Mouse (Mus musculus) CH12F3 (cell line): ENCODE data around the gene Hmcn2.

Source experiments
- in situ Hi-C: fragments of 300-500 bp; cut with MboI; formaldehyde crosslinking; loops from 2 replicates; pipeline ENCODE4 v1.14.3; 2020; ENCODE audit warnings: low sequenced_read_pairs

Gene Hmcn2

GRCm38 (mm10) chr2:31304801-31305665 lies 9.2 kb upstream of the Hmcn2 start:
- in situ Hi-C loops, result no loop called here

GRCm38 (mm10) chr2:31305684-31306083 lies 8.5 kb upstream of the Hmcn2 start:
- in situ Hi-C loops, result no loop called here

DNA sequence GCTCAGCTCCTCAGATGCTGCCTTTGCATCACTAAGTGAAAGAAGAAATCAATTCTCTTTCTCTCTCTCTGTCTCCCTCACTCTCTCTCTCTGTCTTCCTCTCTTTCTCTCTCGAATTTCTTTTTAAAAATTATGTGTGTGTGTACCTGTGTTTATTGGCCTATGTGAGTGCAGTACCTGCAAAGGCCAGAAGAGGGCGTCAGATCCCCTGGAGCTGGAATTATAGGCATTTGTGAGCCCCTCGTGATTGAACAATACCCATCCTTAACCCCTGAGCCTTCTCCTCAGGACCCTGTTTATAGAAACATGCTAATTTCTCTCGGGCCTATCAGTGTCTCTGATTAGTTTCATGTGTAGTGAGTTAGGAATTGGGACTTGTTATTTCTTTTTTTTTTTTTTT lies 6.0 kb upstream of the Hmcn2 start:
- in situ Hi-C loops, result no loop called here

DNA sequence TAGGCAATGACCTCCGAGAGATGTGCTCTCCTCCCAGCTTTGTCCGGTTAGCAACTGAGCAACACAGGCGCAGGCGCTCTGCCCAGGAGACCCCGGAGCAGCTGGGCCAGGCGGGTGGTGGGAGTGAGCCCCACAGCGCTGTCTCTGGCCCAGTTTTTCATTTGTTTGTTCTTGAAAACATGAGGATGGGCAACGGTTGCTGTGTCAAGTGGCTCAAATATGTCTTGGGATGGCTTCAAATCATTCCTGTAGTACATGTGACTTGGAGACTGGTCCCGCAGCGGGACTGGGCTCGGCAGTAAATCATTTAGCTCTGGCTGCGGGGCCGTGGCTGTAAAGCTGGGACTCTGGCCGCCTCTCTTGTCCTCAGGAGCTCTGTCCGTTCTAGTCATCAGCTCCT lies 4.7 kb upstream of the Hmcn2 start:
- in situ Hi-C loops, result no loop called here

DNA sequence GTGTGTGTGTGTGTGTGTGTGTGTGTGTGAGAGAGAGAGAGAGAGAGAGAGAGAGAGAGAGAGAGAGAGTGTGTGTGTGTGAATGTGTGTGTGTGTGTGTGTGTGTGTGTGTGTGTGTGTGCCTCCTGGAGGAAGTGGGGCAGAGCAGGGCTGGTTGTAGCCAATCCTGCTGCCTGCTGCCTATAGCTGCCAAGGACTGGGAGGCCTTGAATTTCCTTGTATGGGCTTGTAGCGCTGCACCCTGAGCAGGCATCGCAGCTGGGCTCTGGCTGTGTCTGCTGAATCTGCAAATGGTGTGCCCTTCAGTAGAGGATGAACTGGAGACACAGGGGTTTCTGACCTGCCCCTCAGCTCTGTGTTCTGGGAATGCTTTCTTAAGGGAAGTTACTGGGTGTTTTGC lies 3.9 kb downstream of the Hmcn2 start:
- in situ Hi-C loops, result no loop called here

DNA sequence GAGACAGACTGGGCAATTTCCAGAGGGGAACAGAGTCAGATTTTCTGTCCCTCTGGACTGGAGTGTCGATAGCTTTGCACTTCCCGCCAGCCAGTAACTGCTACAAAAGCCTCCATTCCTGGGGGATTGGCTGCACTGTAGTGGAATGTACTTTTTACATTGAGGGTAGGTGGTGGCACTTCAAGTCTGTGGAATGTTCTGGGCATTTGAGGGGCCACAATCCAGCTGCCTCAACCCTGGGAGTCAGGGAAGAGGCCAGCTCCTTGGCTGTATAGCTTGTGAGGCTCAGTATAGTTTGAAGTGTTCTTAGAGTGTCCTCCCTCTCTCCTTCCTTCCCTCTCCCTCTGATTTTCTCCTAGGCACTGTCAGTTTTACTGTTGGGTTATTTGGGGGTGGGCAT lies 5.0 kb downstream of the Hmcn2 start:
- in situ Hi-C loops, result no loop called here

DNA sequence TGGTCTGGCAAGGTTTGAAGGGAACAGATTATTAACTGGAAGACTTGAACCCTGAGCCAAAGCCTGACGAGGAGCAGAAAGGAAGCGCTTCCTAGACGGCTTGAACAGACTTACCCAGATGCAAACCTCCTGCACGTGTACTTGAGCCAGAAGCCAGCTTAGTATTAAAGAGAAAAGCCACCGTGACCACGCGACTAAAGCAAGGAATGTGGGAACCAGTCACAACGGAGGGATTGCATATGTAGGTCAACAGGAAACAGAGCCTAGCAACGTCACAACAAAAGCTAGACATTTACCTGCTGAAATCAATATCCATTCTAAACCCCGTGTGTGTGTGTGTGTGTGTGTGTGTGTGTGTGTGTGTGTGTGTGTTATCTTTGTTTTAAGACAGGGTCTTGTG lies 13.0 kb downstream of the Hmcn2 start:
- in situ Hi-C loops, result no loop called here

GRCm38 (mm10) chr2:31337706-31338330 lies 23.6 kb downstream of the Hmcn2 start:
- in situ Hi-C loops, result no loop called here

- in situ Hi-C loops, result no loop called here
These were observed 25.6 kb downstream of the Hmcn2 start for GRCm38 (mm10) chr2:31339826-31340225.

DNA sequence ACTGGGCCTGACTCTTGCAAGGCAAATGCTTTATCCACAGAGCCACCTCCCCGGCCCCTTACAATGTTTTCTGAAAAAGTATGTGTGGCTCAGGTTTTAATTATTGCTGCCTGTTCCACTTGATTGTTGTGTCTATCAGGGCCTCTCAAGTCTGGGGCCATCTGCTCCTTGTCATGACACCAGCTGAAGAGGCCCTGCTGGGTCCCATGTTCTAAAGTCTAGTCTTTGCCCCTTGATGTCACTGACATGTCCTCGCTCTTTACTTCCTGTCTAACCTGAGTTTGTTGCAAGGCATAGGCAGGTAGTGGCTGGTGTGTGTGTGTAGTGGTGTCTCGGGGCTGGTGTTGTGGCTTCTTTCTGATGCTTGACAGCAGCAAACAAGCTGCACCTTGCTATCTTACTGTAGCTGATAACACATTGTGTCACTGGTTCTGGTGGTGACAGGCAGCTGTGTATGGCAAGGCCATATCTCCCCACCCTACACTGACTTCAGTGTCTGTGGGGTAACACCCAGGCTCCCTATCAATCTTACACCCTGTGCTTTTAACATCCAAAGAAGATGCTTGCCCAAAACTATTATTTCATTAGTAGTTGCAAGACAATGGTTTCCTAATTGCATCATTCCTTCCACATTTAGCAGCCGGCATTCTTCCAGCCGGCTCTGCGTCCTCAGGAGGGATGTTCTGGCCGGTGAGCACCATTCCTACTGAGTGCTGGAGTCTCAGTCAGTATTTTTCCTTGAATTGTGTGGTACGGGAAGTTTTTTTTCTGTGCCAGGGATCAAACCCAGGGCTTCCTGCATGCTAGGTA lies 27.7 kb downstream of the Hmcn2 start:
- in situ Hi-C loops, result no loop called here

DNA sequence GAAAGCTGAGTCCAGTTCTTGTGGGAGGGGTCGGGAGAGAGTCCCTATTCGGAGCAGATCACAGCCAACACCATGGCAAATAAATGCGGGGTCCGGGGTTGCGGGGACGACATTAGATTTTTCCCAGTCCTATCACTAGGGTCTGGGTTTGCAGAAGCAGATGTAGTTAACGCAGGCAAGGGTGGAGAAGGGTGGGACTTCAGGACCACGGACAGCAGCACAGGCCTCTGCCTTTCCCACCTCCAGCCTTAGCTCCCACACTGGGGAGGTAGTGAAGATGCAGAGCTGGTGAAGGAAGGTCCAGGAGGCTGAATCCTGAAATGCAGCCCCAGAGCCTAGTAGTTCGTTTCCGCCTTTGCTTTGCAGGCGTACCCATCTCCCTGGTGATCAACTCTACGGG lies 31.9 kb downstream of the Hmcn2 start:
- in situ Hi-C loops, result no loop called here

- in situ Hi-C loops, result no loop called here
These were observed 34.2 kb downstream of the Hmcn2 start for GRCm38 (mm10) chr2:31348373-31348772.

DNA sequence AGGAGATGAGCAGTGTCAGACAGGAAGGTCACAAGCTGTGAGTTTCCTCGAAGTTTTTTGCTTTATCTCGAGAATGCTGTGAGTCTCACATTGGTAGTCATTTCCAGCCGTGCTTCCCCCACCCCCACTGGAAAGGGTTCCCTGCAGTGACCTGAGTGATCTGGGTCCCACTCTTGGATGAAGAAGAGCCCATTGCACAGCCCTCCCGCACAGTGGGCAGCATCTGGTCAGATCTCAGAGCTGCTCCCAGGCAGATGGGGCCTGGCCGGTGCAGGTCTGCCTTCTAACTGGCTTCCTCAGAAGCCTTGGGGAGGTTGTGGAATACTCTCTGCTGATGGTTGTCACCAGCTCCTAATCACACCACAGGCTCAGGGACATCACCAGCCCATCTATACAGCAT lies 34.6 kb downstream of the Hmcn2 start:
- in situ Hi-C loops, result no loop called here

- in situ Hi-C loops, result no loop called here
These were observed 42.6 kb downstream of the Hmcn2 start for GRCm38 (mm10) chr2:31356771-31357170.

DNA sequence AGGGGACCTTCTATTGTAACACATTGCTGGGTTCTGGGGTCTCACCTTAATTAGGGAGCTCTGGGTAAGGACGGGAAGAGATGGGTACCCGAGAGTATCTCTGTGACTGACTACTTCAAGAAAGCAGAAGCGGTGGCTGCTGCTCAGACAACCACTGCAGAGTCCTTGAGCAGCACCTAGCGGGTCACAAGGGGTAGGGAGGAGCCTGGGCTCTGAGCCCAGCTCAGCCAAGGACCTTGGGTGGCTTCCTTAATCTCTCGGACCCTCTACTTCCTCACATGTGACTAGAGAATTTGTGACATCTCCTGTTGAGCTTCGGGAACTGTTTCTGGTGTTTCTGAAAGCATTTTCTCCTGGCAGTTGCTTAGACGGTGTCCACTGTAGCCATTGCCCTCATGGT lies 45.1 kb downstream of the Hmcn2 start:
- in situ Hi-C loops, result no loop called here

GRCm38 (mm10) chr2:31367186-31367585 lies 53.0 kb downstream of the Hmcn2 start:
- in situ Hi-C loops, result no loop called here

GRCm38 (mm10) chr2:31371396-31371795 lies 57.2 kb downstream of the Hmcn2 start:
- in situ Hi-C loops, result no loop called here

GRCm38 (mm10) chr2:31372186-31372585 lies 58.0 kb downstream of the Hmcn2 start:
- in situ Hi-C loops, result no loop called here

GRCm38 (mm10) chr2:31374415-31374814 lies 60.2 kb downstream of the Hmcn2 start:
- in situ Hi-C loops, result no loop called here

DNA sequence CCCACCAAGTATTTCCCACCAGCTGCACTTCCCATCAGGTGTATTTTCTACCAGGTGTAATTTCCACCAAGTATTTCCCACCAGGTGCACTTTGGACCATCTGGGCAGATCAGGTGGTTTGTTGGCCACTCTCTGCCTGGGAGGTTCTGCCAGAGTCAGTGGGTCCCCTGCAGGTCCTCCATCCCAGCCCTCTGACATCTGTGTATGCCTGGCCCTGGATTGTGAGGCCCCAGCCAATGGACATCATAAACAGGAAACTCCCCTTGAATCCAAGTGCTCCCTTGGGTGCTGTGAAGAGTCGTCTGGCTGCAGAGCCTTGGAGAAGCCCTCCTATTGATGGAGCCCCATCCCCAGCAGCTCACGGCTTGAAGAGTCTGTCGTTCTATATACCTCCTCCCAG lies 61.8 kb downstream of the Hmcn2 start:
- in situ Hi-C loops, result no loop called here

GRCm38 (mm10) chr2:31377481-31377880 lies 63.3 kb downstream of the Hmcn2 start:
- in situ Hi-C loops, result no loop called here
